Mouse (Mus musculus): Measurements from ENCODE around the gene 4931429L15Rik. TPM values are rescaled to one million over a fixed set of nuclear protein-coding genes. Genes with fewer than 3 reads are reported as not detected.
"Not testable (repeated sequence)": the region's sequence is repeated elsewhere in the genome, so short reads cannot be mapped to it uniquely, and the experiment has no call there.

Gene 4931429L15Rik
- not detected in 2 replicates for total RNA-seq (2017)

DNA sequence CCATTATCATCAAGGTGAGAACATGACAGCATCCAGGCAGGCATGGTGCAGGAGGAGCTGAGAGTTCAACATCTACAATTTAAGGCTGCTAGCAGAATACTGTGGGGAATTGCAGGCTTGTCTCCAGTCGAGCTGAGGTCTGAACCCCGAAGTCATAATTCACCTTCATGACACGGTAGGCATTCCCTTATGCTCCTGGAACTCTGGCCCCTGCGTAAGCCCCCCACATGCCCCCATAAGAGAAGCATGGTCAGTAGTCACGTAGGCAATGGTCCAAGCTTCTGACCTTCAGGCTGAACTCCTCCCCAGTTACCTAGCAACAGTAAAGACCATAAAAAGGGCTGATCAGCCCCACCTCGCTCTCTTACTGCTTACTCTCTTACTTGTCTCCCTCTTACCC lies at the start of gene 4931429L15Rik:
4931429L15Rik (minus strand) TSS at position 101 of the 400 bp plus-strand sequence.
- not testable (repeated sequence) for ATAC-seq (ENCODE audit: extremely low read depth, insufficient number of reproducible peaks, low FRiP score, poor library complexity, severe bottlenecking)

DNA sequence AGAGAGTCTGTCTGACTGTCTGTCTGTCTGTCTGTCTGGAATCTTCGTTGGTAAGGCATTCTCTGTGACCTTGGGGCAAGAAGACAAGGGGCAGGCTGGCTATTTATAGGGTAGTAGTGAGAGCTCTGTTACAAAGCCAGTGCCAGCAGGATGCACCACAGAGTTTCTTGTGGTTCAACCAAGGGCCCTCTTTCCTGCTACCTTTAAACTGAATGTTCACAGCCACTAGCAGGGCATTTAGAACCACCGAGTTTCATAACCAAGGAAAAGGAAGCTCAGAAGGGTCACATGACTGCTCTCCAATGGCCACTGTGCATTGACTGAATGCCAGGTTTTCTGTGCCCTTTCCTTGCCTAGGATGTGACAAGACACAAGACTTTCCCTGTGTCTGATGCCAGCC lies 42.7 kb upstream of the 4931429L15Rik start:
- ATAC-seq (ENCODE audit: extremely low read depth, insufficient number of reproducible peaks, low FRiP score, poor library complexity, severe bottlenecking): no peak

- no peak for ATAC-seq (ENCODE audit: extremely low read depth, insufficient number of reproducible peaks, low FRiP score, poor library complexity, severe bottlenecking)
Observed at GRCm38 (mm10) chr9:46361461-46362111, 41.8 kb upstream of the 4931429L15Rik start.

DNA sequence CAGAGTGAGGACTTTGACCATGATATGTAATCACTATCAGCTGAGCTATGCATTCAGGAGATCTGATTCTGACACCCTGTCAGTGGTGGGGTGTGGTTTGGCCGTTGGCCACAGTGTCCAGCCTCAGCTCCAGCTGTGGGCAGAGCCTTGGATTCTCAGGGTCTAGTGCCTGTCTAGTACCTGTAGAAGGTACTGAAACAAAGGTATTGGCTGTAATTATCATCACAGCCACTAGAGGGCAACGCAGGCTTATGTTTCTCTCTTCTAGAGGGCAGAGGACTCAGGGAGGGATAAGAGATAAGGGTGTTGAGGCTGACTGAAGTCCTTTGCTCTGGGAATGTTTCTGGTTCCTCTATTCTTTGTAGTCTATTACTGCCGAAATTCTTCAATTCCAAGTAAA lies 34.2 kb upstream of the 4931429L15Rik start:
- ATAC-seq (ENCODE audit: extremely low read depth, insufficient number of reproducible peaks, low FRiP score, poor library complexity, severe bottlenecking): no peak

DNA sequence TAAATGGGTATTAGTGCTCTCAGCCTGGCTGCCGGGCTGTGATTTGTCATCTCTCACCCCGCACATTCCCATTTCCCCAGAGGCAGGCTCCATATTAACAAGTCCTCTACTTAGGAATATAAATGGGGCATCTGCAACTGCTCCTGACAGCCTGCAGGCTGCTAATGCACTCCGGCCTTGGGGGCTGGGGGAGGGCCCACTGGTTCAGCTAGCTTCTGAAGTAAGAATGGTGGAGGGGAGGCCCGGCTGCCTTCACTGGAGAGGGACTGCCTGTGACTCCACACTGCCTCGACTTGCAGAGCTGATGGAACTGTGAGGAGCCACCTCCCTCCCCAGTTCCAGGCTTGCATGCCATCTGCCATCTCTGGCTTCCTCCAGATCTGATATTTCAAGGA lies 33.5 kb upstream of the 4931429L15Rik start:
- ATAC-seq (ENCODE audit: extremely low read depth, insufficient number of reproducible peaks, low FRiP score, poor library complexity, severe bottlenecking): no peak

DNA sequence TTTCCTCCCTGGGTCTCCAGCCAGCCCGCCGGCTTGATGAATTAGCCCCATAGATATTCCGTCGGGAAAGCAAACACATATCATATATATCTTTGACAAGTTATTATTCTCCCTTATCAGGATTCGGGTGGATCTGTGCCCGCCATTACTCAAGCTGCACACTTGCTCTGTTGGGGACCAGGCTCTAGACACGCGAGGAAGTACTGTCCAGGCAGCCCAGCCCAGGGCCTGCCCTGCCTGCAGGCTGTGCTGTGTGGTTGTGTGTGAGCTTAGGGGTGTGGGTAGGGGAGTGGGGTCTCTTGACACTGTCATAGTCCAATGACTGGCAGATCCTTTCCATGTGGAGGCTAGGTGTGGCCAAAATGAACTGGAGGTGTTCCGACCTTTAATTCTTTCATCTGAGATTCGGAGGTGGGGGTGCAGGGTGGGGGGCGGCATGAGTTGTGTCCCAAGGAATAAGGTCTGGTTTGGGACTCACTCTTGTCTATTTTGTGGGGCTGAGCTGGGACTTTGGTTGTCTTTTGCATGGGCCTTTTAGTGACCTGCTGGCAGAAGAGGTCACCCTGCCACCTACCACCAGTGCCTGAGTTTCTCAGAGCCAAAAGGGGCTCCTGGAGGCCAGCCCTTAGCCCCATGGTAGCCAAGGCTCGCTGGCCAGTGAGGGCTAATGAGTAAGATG lies 33.0 kb upstream of the 4931429L15Rik start:
- no peak for ATAC-seq (ENCODE audit: extremely low read depth, insufficient number of reproducible peaks, low FRiP score, poor library complexity, severe bottlenecking)

- ATAC-seq (ENCODE audit: extremely low read depth, insufficient number of reproducible peaks, low FRiP score, poor library complexity, severe bottlenecking): no peak
Observed at GRCm38 (mm10) chr9:46350451-46350981, 30.7 kb upstream of the 4931429L15Rik start.

DNA sequence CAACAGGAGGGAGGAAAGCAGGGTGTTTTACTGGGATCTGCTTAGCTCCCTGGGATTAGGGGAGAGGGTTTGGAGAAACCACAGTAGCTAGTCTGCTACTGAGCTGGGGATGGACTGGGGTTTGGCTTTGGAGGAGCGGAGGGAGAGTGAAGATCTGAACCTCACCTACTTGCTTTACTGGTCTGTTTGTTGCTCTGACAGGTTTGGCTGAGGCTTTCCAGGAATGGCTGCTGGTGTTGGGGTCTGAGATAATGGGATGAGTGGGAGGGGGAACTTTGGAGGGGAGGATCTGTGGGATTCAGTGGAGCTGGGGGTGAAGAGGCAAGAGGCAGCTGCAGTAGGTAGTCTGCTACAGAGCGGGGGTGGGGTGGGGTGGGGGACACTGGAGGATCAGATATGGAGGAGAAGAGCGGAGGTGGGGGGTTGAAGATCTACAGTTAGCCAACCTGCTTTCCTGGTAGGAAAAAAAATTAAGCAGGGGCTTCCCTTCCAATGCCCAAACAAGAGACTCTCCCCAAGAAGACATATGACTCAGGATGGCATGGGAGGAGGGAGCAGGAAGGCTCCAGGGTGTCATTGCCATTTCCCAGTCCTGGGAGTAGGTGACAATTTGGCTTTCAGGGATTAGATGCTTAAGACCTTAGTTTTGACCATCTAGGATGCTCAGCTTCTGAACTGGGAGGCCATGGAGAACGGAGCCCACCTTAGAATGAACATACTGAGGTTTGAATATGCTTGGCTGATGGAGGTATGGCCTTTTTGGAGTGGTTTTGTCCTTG lies 26.3 kb upstream of the 4931429L15Rik start:
- no peak for ATAC-seq (ENCODE audit: extremely low read depth, insufficient number of reproducible peaks, low FRiP score, poor library complexity, severe bottlenecking)

DNA sequence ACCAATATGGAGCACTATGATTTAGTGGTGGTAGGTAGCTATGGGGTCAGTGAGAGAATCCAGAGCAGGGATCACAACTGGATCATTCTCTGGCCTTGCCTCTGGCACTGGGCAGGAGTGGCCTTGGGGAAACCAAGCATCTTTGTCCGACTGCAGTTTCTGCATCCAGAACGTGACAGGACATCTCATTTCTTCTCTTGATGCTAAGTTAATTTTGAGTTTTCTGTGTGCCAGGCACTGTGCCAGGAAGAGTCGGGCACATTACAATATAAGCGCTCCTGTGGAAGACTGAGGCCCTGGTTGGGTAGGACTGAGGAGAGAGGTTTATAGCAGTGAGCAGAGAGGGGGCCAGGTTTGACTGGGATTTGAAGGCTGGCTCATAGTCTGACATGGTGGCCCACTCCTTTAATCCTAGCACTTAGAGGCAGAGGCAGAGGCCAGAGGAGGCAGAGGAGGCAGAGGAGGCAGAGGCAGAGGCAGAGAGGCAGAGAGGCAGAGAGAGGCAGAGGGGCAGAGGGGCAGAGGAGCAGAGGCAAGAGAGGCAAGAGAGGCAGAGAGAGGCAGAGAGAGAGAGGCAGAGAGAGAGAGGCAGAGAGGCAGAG lies 19.4 kb upstream of the 4931429L15Rik start:
- ATAC-seq (ENCODE audit: extremely low read depth, insufficient number of reproducible peaks, low FRiP score, poor library complexity, severe bottlenecking): no peak

DNA sequence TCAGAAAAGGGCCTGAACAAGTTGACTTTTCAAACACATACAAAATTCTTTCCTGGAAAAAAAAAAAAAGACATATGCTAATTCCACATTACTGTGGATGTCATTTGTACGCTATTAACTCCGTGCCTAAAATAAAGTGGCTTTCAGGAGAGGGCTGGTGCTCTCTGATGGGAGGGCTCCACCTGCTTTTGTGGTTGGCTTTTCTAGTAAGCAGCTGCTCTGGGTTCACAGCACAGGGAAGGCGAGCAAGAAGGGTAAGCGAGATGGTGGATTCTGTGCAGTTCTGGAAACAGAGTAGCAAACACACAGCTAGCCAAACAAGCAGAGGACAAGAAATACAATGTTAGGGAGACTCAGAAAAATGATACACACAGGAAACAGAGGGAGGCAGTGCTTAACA lies 18.6 kb upstream of the 4931429L15Rik start:
- no peak for ATAC-seq (ENCODE audit: extremely low read depth, insufficient number of reproducible peaks, low FRiP score, poor library complexity, severe bottlenecking)

- ATAC-seq (ENCODE audit: extremely low read depth, insufficient number of reproducible peaks, low FRiP score, poor library complexity, severe bottlenecking): no peak
Observed at GRCm38 (mm10) chr9:46337852-46338291, 18.1 kb upstream of the 4931429L15Rik start.

DNA sequence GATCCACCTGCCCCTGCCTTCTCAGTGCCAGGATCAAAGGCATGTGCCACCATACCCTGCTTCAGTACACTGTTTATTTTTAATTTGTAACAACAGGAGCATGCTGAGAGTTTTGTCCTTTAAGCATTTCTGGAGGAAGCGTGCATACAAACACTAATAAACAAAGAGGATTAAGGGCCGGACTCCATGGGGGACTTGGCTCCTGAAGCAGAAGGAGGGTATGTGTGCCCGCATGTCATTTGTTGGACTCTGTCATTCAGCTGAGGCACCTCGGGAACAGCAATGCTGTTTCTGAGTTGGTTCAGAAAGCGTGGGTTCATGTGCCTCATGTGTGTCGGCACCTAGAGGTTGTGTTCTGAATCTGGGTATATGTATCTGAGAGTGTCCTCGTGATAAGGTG lies 17.5 kb upstream of the 4931429L15Rik start:
- no peak for ATAC-seq (ENCODE audit: extremely low read depth, insufficient number of reproducible peaks, low FRiP score, poor library complexity, severe bottlenecking)

- ATAC-seq (ENCODE audit: extremely low read depth, insufficient number of reproducible peaks, low FRiP score, poor library complexity, severe bottlenecking): not testable (repeated sequence)
Observed at GRCm38 (mm10) chr9:46336294-46336693, 16.5 kb upstream of the 4931429L15Rik start.

DNA sequence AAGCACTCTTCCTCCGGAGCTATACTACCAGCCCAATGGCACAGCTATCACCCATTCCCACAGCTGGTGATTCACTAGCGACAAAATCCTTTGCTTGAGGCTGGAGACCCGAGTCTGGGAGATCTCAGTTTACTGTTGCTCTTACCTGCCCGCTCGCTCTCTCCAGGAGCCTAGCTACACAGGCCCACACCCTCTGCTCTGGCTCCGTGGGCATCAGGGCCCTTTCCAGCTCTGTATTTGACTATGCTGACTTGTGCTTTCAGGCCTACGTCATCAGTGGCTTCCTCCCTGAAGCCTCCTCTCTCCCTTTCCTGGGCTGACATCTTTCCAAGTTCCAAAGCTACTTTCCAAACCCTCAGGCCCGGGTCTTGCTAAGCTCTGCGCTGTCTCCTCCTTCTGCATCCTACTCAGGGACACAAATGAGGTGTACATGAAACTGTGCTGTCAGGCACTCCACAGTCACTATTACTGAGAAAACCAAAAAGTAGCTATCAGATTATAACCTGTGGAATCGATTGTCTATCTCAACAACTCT lies 15.7 kb upstream of the 4931429L15Rik start:
- ATAC-seq (ENCODE audit: extremely low read depth, insufficient number of reproducible peaks, low FRiP score, poor library complexity, severe bottlenecking): no peak

DNA sequence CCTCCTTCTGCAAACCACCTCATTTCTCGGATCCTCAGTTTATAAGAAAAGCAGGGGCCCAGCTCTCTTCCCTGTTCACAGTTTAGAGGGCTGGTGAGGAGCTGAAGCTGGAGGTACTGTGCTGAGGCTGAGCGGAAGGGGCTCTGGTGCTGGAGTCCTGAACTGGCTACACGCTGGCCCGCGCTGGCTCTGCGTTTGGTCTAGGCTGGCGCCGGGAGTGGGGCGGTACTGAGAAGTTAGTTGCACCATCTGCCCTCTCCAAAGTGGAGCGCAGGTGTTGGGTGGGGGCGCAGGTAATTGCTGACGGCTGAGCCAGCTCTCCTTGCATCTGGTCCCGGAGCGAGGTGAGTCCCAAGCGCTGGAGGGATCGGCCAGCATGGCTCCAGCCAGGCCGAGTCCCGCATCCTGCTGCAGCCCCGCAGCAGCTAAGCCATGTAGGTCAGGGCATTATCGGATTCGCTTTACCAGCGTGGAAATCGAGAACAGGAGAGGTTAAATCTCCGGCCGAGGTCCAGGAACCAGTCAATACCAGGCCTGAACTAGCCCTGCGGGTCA lies 14.8 kb upstream of the 4931429L15Rik start:
- no peak for ATAC-seq (ENCODE audit: extremely low read depth, insufficient number of reproducible peaks, low FRiP score, poor library complexity, severe bottlenecking)

- ATAC-seq (ENCODE audit: extremely low read depth, insufficient number of reproducible peaks, low FRiP score, poor library complexity, severe bottlenecking): no peak
Observed at GRCm38 (mm10) chr9:46331301-46331700, 11.5 kb upstream of the 4931429L15Rik start.

DNA sequence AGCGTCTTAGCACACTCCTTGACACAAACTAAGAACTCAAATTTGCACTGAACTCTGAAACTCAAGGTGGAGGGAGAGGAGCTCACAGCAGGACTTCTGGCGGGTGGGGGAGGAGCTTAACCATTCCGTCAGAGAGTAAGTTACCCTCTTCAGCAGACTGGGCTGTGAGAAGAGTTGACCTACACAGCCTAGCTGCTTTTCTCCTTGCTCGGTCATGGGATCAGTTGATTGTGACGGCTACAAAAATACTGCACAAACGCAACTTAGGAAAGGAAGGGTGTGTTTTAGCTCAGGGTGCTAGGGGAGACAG lies 10.8 kb upstream of the 4931429L15Rik start:
- no peak for ATAC-seq (ENCODE audit: extremely low read depth, insufficient number of reproducible peaks, low FRiP score, poor library complexity, severe bottlenecking)

- no peak for ATAC-seq (ENCODE audit: extremely low read depth, insufficient number of reproducible peaks, low FRiP score, poor library complexity, severe bottlenecking)
Observed at GRCm38 (mm10) chr9:46329801-46330585, 10.2 kb upstream of the 4931429L15Rik start.

All from neutrophil, adult 5-6 weeks (primary cell).